Mouse (Mus musculus): Measurements from ENCODE around the gene Tmem270. TPM values are rescaled to one million over a fixed set of nuclear protein-coding genes. Genes with fewer than 3 reads are reported as not detected.

Gene Tmem270
- total and polyA plus RNA-seq, 3 experiments: not detected

DNA sequence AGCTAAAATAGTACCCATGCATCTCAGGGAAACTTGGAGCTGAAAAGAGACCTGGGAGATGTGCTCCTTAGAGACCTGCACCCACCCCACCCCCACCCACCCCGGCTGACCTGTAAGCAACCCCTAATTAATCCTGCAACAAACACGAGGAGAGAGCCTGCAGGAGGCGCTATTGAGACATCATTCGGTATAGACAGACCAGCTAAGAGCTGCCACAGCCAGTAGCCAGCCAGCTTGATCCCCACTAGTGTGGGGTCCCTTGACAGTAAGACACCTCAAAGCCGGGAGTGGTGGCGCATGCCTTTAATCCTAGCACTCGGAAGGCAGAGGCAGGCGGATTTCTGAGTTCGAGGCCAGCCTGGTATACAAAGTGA, 26.4 kb upstream of the Tmem270 start:
- Histone ChIP-seq H3K36me3 (ENCODE audit: control insufficient read depth in 1 of 2, insufficient read depth in 2 of 2, low read length in 2 of 2) (no peaks in the 10 kb centered on the region), H3K4me1 (ENCODE audit: control insufficient read depth in 1 of 2, insufficient read depth in 2 of 2, low read length in 2 of 2) (peaks cover 0 to 2% of the 10 kb centered on the region in 2 experiments; a peak in 1 of 4 replicates), H3K9me3 (replicated peaks; ENCODE audit: insufficient read depth, low read length) (no peaks in the 10 kb centered on the region), H3K9ac (ENCODE audit: control insufficient read depth, low read depth, low read length, poor library complexity, severe bottlenecking) (peak overlapping the region; percentile 64; the same call in 1 of the 2 replicates), H3K27me3 (ENCODE audit: control insufficient read depth in 1 of 2, insufficient read depth in 2 of 2, low read length in 2 of 2) (peaks cover 1 to 5% of the 10 kb centered on the region in 2 experiments; a peak in 3 of 4 replicates), H3K4me3 (ENCODE audit: control insufficient read depth in 1 of 2, insufficient read depth in 1 of 2, low read depth in 2 of 2, low read length in 2 of 2) (peak overlapping the region; percentile 85 to 98), H3K79me2 (ENCODE audit: control insufficient read depth, insufficient read depth, low read length, poor library complexity) (no peaks in the 10 kb centered on the region), H3K27ac (ENCODE audit: control insufficient read depth, low read depth, low read length) (no peak overlapping the region)
- DNase-seq (ENCODE audit: low read depth, low spot score): peak; percentile 82
- TF ChIP-seq ZNF384 (IDR thresholded peaks at IDR 0.05; ENCODE audit: low read depth, low read length) (0 out of 2 replicates have a peak, but pooled peaks have one; percentile 19), SMC3 (IDR thresholded peaks at IDR 0.05; ENCODE audit: low read depth, low read length) (peak; percentile 55), POLR2A (IDR thresholded peaks at IDR 0.05; ENCODE audit: control insufficient read depth in 1 of 2, insufficient read depth in 1 of 2, low read depth in 1 of 2, low read length in 2 of 2, poor library complexity in 1 of 2) (no peak), MYC (IDR thresholded peaks at IDR 0.05; ENCODE audit: low read depth, low read length) (peak; percentile 55; the same call in 1 of the 2 replicates), CHD2 (IDR thresholded peaks at IDR 0.05; ENCODE audit: low read length) (no peak), GATA1 (IDR thresholded peaks at IDR 0.05; ENCODE audit: low read depth, low read length) (no peak), RAD21 (IDR thresholded peaks at IDR 0.05; ENCODE audit: low read depth, low read length) (peak; percentile 44), RCOR1 (IDR thresholded peaks at IDR 0.05; ENCODE audit: low read depth, low read length) (no peak), HCFC1 (IDR thresholded peaks at IDR 0.05; ENCODE audit: low read depth, low read length) (0 out of 2 replicates have a peak, but pooled peaks have one; percentile 8), BHLHE40 (IDR thresholded peaks at IDR 0.05; ENCODE audit: borderline replicate concordance, low read depth, low read length) (no peak; the same call in 1 of the 2 replicates), USF2 (IDR thresholded peaks at IDR 0.05; ENCODE audit: borderline replicate concordance in 1 of 2, insufficient read depth in 1 of 2, low read depth in 1 of 2, low read length in 2 of 2) (no peak), KAT2A (conservative IDR thresholded peaks at IDR 0.05; ENCODE audit: low read depth, low read length) (no peak), CTCF (IDR thresholded peaks at IDR 0.05 in 2 of 3, conservative IDR thresholded peaks at IDR 0.05 in 1 of 3; ENCODE audit: control insufficient read depth in 1 of 3, insufficient read depth in 1 of 3, low read depth in 2 of 3, low read length in 3 of 3, poor library complexity in 1 of 3, severe bottlenecking in 1 of 3) (peak; percentile 29 to 62 (median 59); a peak in 5 of 6 replicates), EP300 (IDR thresholded peaks at IDR 0.05; ENCODE audit: low read depth in 1 of 2, low read length in 2 of 2) (no peak), ZC3H11A (IDR thresholded peaks at IDR 0.05; ENCODE audit: low read depth, low read length) (peak; percentile 30; the same call in 1 of the 2 replicates)

GRCm38 (mm10) chr5:134932179-134932902, 25.8 kb upstream of the Tmem270 start, which contains the start of gene Mettl27:
TSS of gene Mettl27 (plus strand) at chr5:134932368.
- H3K79me2 ChIP-seq (ENCODE audit: control insufficient read depth, insufficient read depth, low read length, poor library complexity): no peaks in the 10 kb centered on the region
- no peaks in the 10 kb centered on the region for H3K36me3 ChIP-seq (ENCODE audit: control insufficient read depth in 1 of 2, insufficient read depth in 2 of 2, low read length in 2 of 2)
- H3K9ac ChIP-seq (ENCODE audit: control insufficient read depth, low read depth, low read length, poor library complexity, severe bottlenecking): peak within 1 kb of the TSS; percentile 64
- no peaks in the 10 kb centered on the region for H3K9me3 ChIP-seq (replicated peaks; ENCODE audit: insufficient read depth, low read length)
- peak; percentile 94 for DNase-seq (ENCODE audit: low read depth, low spot score)
- peaks cover 0 to 2% of the 10 kb centered on the region in 2 experiments; a peak in 1 of 4 replicates for H3K4me1 ChIP-seq (ENCODE audit: control insufficient read depth in 1 of 2, insufficient read depth in 2 of 2, low read length in 2 of 2)
- H3K27me3 ChIP-seq (ENCODE audit: control insufficient read depth in 1 of 2, insufficient read depth in 2 of 2, low read length in 2 of 2): peaks cover 1 to 5% of the 10 kb centered on the region in 2 experiments; a peak in 3 of 4 replicates
- TF ChIP-seq MAX (IDR thresholded peaks at IDR 0.05; ENCODE audit: low read length) (peak; percentile 71), ZC3H11A (IDR thresholded peaks at IDR 0.05; ENCODE audit: low read depth, low read length) (no peak), GATA1 (IDR thresholded peaks at IDR 0.05; ENCODE audit: low read depth, low read length) (no peak), POLR2A (IDR thresholded peaks at IDR 0.05; ENCODE audit: control insufficient read depth in 1 of 2, insufficient read depth in 1 of 2, low read depth in 1 of 2, low read length in 2 of 2, poor library complexity in 1 of 2) (0 out of 4 replicates have a peak, but pooled peaks of 1 of the 2 experiments have one; percentile 16), CHD2 (IDR thresholded peaks at IDR 0.05; ENCODE audit: low read length) (no peak), MAZ (IDR thresholded peaks at IDR 0.05; ENCODE audit: low read depth, low read length) (no peak), BHLHE40 (IDR thresholded peaks at IDR 0.05; ENCODE audit: borderline replicate concordance, low read depth, low read length) (peak; percentile 93), ZMIZ1 (IDR thresholded peaks at IDR 0.05; ENCODE audit: low read depth, low read length) (no peak), USF2 (IDR thresholded peaks at IDR 0.05; ENCODE audit: borderline replicate concordance in 1 of 2, insufficient read depth in 1 of 2, low read depth in 1 of 2, low read length in 2 of 2) (0 out of 4 replicates have a peak, but pooled peaks of 1 of the 2 experiments have one; percentile 19), SIN3A (IDR thresholded peaks at IDR 0.05; ENCODE audit: low read length) (peak; percentile 74), POLR2AphosphoS5 (IDR thresholded peaks at IDR 0.05; ENCODE audit: borderline replicate concordance, low read depth, low read length) (no peak), HCFC1 (IDR thresholded peaks at IDR 0.05; ENCODE audit: low read depth, low read length) (peak; percentile 22), NRF1 (IDR thresholded peaks at IDR 0.05; ENCODE audit: insufficient read depth, low read depth, low read length, poor library complexity, severe bottlenecking) (no peak), ETS1 (IDR thresholded peaks at IDR 0.05; ENCODE audit: low read depth, low read length) (no peak), USF1 (IDR thresholded peaks at IDR 0.05; ENCODE audit: low read depth, low read length) (peak; percentile 81), ZNF384 (IDR thresholded peaks at IDR 0.05; ENCODE audit: low read depth, low read length) (peak; percentile 58), TCF12 (IDR thresholded peaks at IDR 0.05; ENCODE audit: low read depth, low read length) (no peak)
- peak within 1 kb of the TSS; percentile 85 to 98 for H3K4me3 ChIP-seq (ENCODE audit: control insufficient read depth in 1 of 2, insufficient read depth in 1 of 2, low read depth in 2 of 2, low read length in 2 of 2)
- no peak within 1 kb of the TSS for H3K27ac ChIP-seq (ENCODE audit: control insufficient read depth, low read depth, low read length)

Data from MEL (cell line).